Mouse (Mus musculus): ENCODE data around the gene Wdr95. TPM values are rescaled to one million over a fixed set of nuclear protein-coding genes. Genes with fewer than 3 reads are reported as not detected.

The Wdr95 gene
- polyA plus RNA-seq, 1 experiment from 2014 or later, result not detected

Other genes starting within 250 kb of the Wdr95 start
- 0.75 and 1.2 TPM in 2 replicates for gene Medag, start 116.9 kb upstream of the Wdr95 start, polyA plus RNA-seq (2014; fragmentation: Nextera tagmentation; extraction: Ambion mirVana)
- gene Tex26, start 89.0 kb upstream of the Wdr95 start, polyA plus RNA-seq (2014; fragmentation: Nextera tagmentation; extraction: Ambion mirVana), result 0.48 and 0.62 TPM in 2 replicates
- 116 and 119 TPM in 2 replicates for gene Hsph1, start 107.7 kb downstream of the Wdr95 start, polyA plus RNA-seq (2014; fragmentation: Nextera tagmentation; extraction: Ambion mirVana)
- gene B3glct, start 149.6 kb downstream of the Wdr95 start, polyA plus RNA-seq (2014; fragmentation: Nextera tagmentation; extraction: Ambion mirVana), result 13.2 and 13.4 TPM in 2 replicates

All from liver, embryonic 11.5 days (tissue).